Mouse (Mus musculus) forebrain, embryonic 11.5 days (tissue): ENCODE data around the gene Traf3. TPM values are rescaled to one million over a fixed set of nuclear protein-coding genes. Genes with fewer than 3 reads are reported as not detected.

ENCODE experiments used
- ATAC-seq: fragments of 200-750 bp; cut with Nextera tagmentation; replicated peaks from 2 replicates; pipeline ENCODE4 v1.8.0; 2017; ENCODE audit warnings: moderate TSS enrichment; ENCODE audit not compliant: low FRiP score
- DNase-seq: peaks from one replicate; pipeline ENCODE4 v3.0.0-alpha.2; 2017; ENCODE audit warnings: low spot score
- H3K27ac ChIP-seq: fragments of 300-500 bp; sonication (generic); 2 replicates; pipeline ENCODE4 v1.5.1; 2014; ENCODE audit warnings: low read depth, low read length
- H3K27me3 ChIP-seq: fragments of 300-500 bp; sonication (generic); 2 replicates; pipeline ENCODE4 v1.6.1; 2014; ENCODE audit warnings: mild to moderate bottlenecking, low read length, mixed read lengths; ENCODE audit not compliant: control insufficient read depth, insufficient read depth
- H3K36me3 ChIP-seq: fragments of 300-500 bp; sonication (generic); 2 replicates; pipeline ENCODE4 v1.6.1; 2014; ENCODE audit warnings: mild to moderate bottlenecking, low read length, moderate library complexity, mixed read lengths; ENCODE audit not compliant: control insufficient read depth, insufficient read depth
- H3K4me1 ChIP-seq: fragments of 300-500 bp; sonication (generic); replicated peaks from 2 replicates; pipeline ENCODE4 v1.6.1; 2014; ENCODE audit warnings: low read length, mixed read lengths; ENCODE audit not compliant: control insufficient read depth, insufficient read depth
- H3K4me2 ChIP-seq: fragments of 300-500 bp; sonication (generic); 2 replicates; pipeline ENCODE4 v1.6.1; 2014; ENCODE audit warnings: low read depth, mild to moderate bottlenecking, low read length, moderate library complexity, mixed read lengths; ENCODE audit not compliant: severe bottlenecking
- H3K4me3 ChIP-seq: fragments of 300-500 bp; sonication (generic); 2 replicates; pipeline ENCODE4 v1.5.1; 2014; ENCODE audit warnings: low read depth, low read length
- H3K9ac ChIP-seq: fragments of 300-500 bp; sonication (generic); 2 replicates; pipeline ENCODE4 v1.6.1; 2014; ENCODE audit warnings: low read length
- H3K9me3 ChIP-seq: fragments of 300-500 bp; sonication (generic); 2 replicates; pipeline ENCODE4 v1.6.1; 2016; ENCODE audit warnings: low read length, mixed read lengths; ENCODE audit not compliant: control insufficient read depth
- WGBS: fragments of 180-500 bp; shearing (Covaris S2); extraction: QIAGEN DNeasy Blood & Tissue Kit; methylation state at CpG from one replicate; pipeline ENCODE4 v1.1.7; 2014; 5-methylcytosine and 5-hydroxymethylcytosine counted together
- polyA plus RNA-seq: library from polyadenylated mRNA; unstranded; fragments of >200 nt; fragmentation: Nextera tagmentation; extraction: Ambion mirVana; gene quantifications from 2 replicates; pipeline ENCODE4 v1.2.1, GENCODE M21; 2014

Traf3 gene
- polyA plus RNA-seq, 1 experiment from 2014 or later, result 22.9 TPM

- Histone ChIP-seq H3K27me3 (no peaks in the 10 kb centered on the region), H3K9me3 (no peaks in the 10 kb centered on the region), H3K9ac (no peak overlapping the region), H3K4me1 (no peaks in the 10 kb centered on the region), H3K4me2 (no peak overlapping the region), H3K4me3 (no peak overlapping the region), H3K36me3 (no peaks in the 10 kb centered on the region), H3K27ac (no peak overlapping the region)
- no peak for DNase-seq
- WGBS, result 75% methylated on average over 19 of the region's 19 CpGs
- ATAC-seq, result no peak
Observed at GRCm38 (mm10) chr12:111134791-111135733, 31.1 kb upstream of the Traf3 start.

DNA sequence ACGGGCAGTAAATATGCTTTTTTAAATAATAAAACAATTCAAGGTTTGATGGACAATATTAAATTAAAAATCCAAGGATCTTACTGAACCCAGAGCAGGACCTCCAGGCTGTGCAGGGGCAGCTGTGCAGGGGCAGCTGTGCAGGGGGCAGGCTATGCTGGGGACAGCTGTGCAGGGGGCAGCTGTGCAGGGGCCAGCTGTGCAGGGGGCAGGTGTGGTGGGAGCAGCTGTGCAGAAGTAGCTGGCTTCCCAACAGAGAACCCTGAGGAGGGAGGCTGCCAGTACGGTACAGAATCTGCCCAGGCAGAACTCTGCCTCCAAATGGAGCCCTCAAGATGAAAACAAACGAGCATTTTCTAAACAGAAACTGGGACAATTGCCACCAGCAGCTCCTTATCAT, 30.2 kb upstream of the Traf3 start:
- no peaks in the 10 kb centered on the region for H3K27me3 ChIP-seq
- H3K9ac ChIP-seq, result no peak overlapping the region
- H3K4me1 ChIP-seq, result no peaks in the 10 kb centered on the region
- no peak overlapping the region for H3K27ac ChIP-seq
- no peaks in the 10 kb centered on the region for H3K36me3 ChIP-seq
- 74% methylated on average over 3 of the region's 3 CpGs for WGBS
- DNase-seq (no peak), ATAC-seq (no peak)
- H3K9me3 ChIP-seq, result no peaks in the 10 kb centered on the region
- H3K4me2 ChIP-seq, result no peak overlapping the region
- H3K4me3 ChIP-seq, result no peak overlapping the region

- Histone ChIP-seq H3K4me2 (no peak overlapping the region), H3K27me3 (no peaks in the 10 kb centered on the region), H3K4me3 (no peak overlapping the region), H3K9ac (no peak overlapping the region), H3K4me1 (no peaks in the 10 kb centered on the region), H3K36me3 (no peaks in the 10 kb centered on the region), H3K27ac (no peak overlapping the region), H3K9me3 (no peaks in the 10 kb centered on the region)
- 62% methylated on average over 2 of the region's 2 CpGs for WGBS
- no peak for ATAC-seq
- DNase-seq, result no peak
Observed at GRCm38 (mm10) chr12:111137079-111137478, 29.1 kb upstream of the Traf3 start.

- Histone ChIP-seq H3K9me3 (no peaks in the 10 kb centered on the region), H3K9ac (no peak overlapping the region; the same call in none of the 2 replicates), H3K27ac (peak overlapping the region; percentile 85), H3K4me3 (no peak overlapping the region), H3K27me3 (no peaks in the 10 kb centered on the region), H3K36me3 (no peaks in the 10 kb centered on the region), H3K4me2 (peak overlapping the region; percentile 32; the same call in 1 of the 2 replicates), H3K4me1 (peaks cover 12% of the 10 kb centered on the region)
- peak; percentile 80 for DNase-seq
- 10% methylated on average over 12 of the region's 12 CpGs for WGBS
- peak; percentile 83 for ATAC-seq
Observed at GRCm38 (mm10) chr12:111143005-111143508, 23.1 kb upstream of the Traf3 start.

DNA sequence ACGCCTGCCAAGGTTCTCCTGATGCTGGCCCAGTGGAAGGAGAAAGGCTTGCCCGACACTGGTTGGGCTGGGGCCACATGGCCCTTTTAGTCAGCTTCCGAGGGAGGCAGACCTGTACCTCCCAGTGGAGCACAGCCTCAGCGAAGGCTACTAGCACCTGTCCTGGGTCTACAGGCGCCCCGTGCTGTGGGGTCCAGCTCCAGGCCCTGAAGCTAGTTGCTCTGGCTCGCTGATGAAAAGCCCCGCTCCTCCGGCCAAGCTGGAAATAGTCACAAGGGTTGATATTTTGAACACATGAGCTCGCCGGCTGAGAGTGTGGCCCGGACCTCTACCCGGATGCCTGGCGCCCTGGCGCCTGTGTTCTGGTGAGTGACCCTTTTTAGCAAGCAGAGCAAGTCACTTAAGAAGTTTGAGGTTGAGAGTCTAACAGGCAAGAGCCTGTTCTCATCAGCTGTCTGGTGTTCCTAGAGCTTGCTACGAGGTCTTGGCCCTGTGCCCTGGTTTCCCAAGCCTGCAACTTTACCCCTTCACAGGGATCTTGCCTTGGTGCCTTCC, 22.6 kb upstream of the Traf3 start:
- no peaks in the 10 kb centered on the region for H3K9me3 ChIP-seq
- H3K9ac ChIP-seq, result no peak overlapping the region; the same call in none of the 2 replicates
- H3K27me3 ChIP-seq, result no peaks in the 10 kb centered on the region
- WGBS, result 75% methylated on average over 16 of the region's 16 CpGs
- DNase-seq (no peak), ATAC-seq (no peak; the same call in 1 of the 2 replicates)
- peak overlapping the region; percentile 85 for H3K27ac ChIP-seq
- H3K4me1 ChIP-seq, result peaks cover 12% of the 10 kb centered on the region
- no peak overlapping the region for H3K4me3 ChIP-seq
- peak overlapping the region; percentile 32; the same call in 1 of the 2 replicates for H3K4me2 ChIP-seq
- no peaks in the 10 kb centered on the region for H3K36me3 ChIP-seq

- DNase-seq, result no peak
- WGBS, result 96% methylated on average over 2 of the region's 2 CpGs
- Histone ChIP-seq H3K4me3 (no peak overlapping the region), H3K36me3 (no peaks in the 10 kb centered on the region), H3K9me3 (no peaks in the 10 kb centered on the region), H3K9ac (no peak overlapping the region), H3K27ac (no peak overlapping the region), H3K4me1 (peaks cover 12% of the 10 kb centered on the region), H3K27me3 (no peaks in the 10 kb centered on the region), H3K4me2 (no peak overlapping the region)
- no peak for ATAC-seq
Observed at GRCm38 (mm10) chr12:111144598-111144997, 21.6 kb upstream of the Traf3 start.

GRCm38 (mm10) chr12:111145269-111145668, 20.9 kb upstream of the Traf3 start:
- no peaks in the 10 kb centered on the region for H3K36me3 ChIP-seq
- no peak overlapping the region for H3K4me3 ChIP-seq
- DNase-seq, result no peak
- no peak overlapping the region for H3K4me2 ChIP-seq
- no peaks in the 10 kb centered on the region for H3K9me3 ChIP-seq
- H3K27ac ChIP-seq, result no peak overlapping the region
- H3K4me1 ChIP-seq, result peaks cover 12% of the 10 kb centered on the region
- no peak for ATAC-seq
- 60% methylated on average over 9 of the region's 9 CpGs for WGBS
- no peaks in the 10 kb centered on the region for H3K27me3 ChIP-seq
- H3K9ac ChIP-seq, result no peak overlapping the region

DNA sequence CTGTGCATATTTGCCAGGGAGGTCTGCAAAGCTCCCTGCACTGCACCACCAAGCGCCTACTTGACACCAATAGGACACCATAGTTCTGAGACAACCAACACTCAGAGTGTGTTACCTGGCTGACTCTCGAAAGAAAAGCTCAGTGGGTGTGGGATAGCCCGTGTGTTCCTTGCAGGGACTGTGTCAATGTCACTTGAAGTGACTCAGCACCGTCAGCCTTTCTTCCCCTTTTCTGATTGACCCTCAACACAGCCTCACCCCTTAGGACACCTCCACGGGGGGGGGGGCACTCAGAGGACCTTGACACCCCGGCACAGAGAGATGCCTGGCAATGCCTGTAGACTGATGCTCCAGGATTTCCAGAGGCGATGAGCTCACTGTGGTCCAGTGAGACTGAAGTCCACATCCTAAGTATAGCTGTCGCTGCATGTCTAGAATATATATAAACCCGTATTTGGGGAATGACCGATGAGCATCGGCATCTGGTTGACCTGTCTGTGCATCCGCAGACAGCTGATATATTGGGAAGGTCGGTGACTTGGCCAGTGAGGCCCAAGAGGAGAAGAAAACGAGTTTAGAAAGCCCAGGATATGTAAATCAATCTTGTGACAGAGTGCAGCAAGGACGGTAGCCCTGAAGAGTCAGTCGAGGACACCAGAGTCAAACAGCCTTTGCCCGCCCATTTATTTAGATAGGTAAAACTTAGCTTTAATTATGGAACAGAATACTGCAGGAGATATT, 16.5 kb upstream of the Traf3 start:
- H3K9ac ChIP-seq, result no peak overlapping the region
- no peak overlapping the region for H3K4me3 ChIP-seq
- no peaks in the 10 kb centered on the region for H3K36me3 ChIP-seq
- ATAC-seq, result no peak
- whole genome bisulfite sequencing, result 73% methylated on average over 17 of the region's 17 CpGs
- H3K27ac ChIP-seq, result no peak overlapping the region
- H3K9me3 ChIP-seq, result no peaks in the 10 kb centered on the region
- no peaks in the 10 kb centered on the region for H3K27me3 ChIP-seq
- no peak for DNase-seq
- no peaks in the 10 kb centered on the region; the same call in 1 of the 2 replicates for H3K4me1 ChIP-seq
- no peak overlapping the region for H3K4me2 ChIP-seq
